Mouse (Mus musculus): ENCODE measurements at regions not wholly inside any gene's neighbourhood (a gene's known extent, or its start where the extent isn't known, plus 50 kb on each side); places are given as distances from the start of the nearest gene placed in this dataset.

- peak; percentile 80 for DNase-seq (ENCODE audit: low read depth, low spot score)
These were observed 348.6 kb downstream of the Ankrd7 start for GRCm38 (mm10) chr6:19214700-19215099.

DNA sequence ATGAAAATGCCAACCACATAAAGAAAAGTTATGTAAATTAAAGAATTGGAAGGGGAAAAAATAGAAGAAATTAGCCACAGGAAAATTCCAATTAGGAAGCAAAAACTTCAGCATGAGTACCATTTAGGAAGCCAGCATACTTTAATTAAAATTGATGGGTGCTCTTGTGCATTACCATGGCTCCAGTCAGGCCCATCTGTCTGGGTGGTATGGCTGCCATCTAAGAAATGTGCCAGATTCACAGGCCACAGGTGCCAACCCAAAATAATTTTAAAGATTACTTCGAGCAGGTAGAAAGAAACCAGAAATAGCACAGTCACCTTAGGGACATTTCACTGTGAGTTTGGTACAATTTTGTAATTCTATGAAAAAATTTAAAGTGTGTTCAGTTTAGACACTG is 349.0 kb downstream of the Ankrd7 start:
- peak; percentile 87 for DNase-seq (ENCODE audit: low read depth, low spot score)

DNA sequence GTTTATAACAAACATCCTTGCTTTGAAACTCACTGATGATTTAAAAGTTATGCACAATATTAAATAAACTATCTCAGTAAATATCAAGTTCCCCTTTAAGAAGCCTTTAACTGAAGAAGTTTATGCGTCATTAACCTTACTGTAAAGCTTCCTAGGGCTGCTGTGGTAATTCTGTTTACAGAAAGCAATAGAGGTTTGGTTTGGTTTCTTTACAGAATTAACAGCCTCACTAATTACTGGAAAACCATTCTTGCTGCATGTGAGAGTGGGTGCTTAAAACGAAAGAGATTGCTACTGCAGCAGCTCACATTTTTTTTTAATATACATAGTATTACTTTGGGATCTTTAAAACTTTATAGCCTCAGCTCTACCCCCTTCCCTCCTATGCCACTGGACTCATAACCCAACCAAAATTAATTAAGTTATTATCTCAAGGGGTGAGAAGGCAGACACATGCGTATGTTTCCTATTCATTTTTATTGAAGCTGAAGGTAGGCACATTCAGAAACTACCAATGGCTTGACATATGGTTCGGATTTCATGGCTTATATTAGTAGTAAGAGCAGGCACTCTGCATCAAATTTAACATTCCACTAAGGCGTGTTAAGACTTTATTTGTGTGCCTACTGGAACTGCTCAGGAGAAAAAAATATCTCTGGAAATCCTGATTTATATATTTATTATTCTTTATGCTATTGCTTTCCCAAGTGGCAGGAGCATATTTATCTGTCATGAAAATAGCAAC is 398.1 kb downstream of the Ankrd7 start:
- no peak for DNase-seq (ENCODE audit: low read depth, low spot score)

- DNase-seq (ENCODE audit: low read depth, low spot score): peak; percentile 36
These were observed 407.1 kb downstream of the Ankrd7 start for GRCm38 (mm10) chr6:19273207-19273606.

DNA sequence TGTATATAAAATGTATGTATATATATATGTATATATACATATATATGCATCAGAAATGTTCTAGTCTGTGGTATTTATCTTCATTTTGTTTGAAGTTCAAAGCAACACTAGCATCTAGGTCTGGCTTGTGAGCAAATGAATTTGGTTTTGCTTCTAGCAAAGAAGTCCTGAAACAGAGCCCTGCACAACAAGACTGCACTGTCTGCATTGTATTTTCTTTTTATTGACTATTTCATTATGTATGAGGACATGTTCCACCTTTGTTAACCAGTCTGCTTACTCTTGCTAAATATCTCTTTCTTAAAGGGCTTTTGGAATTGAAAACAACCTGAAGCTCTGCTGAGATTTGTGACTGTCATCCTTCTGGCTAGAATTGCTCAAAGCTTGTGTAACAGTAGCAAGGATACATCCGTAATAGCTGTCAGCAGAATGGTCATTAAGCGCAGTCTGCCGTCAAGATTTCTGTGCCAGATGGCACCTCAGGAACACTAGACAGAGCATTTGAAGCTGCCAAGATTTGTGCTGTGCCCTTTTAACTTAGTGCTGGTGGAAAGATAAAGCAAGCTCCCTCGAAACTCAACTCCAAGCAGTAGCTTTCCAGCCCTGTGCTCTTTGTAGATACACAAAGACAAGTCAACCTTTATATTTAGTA is 416.7 kb downstream of the Ankrd7 start:
- DNase-seq (ENCODE audit: low read depth, low spot score): peak; percentile 99

- no peak for DNase-seq (ENCODE audit: low read depth, low spot score)
These were observed 466.5 kb downstream of the Ankrd7 start for GRCm38 (mm10) chr6:19332659-19333058.

GRCm38 (mm10) chr6:19335653-19336052 is 469.5 kb downstream of the Ankrd7 start:
- DNase-seq (ENCODE audit: low read depth, low spot score): no peak

DNA sequence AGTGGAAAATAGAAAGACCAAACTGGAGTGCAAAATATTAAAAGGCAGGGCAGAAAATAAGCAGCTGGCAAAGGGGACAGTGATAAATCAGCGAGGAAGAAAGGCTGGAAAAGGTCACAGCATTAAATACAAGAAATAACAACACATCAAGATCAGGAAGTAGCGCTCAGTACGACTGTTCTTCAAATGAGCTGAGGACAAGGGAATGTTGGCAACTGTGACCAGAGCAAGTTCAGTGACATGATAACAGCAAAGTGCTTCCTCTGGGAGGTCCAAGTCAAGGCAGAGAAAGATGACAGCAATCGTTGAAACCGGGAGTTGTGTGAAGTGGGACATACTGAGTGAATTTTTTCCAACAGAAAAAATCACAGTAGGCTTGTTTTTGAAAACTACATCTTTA is 472.4 kb downstream of the Ankrd7 start:
- DNase-seq (ENCODE audit: low read depth, low spot score): peak; percentile 3

Data from brain, adult 2 months (tissue).